Mouse (Mus musculus) granulocyte monocyte progenitor cell, adult 5-6 weeks (primary cell): ENCODE results near the gene Cep83. TPM values are rescaled to one million over a fixed set of nuclear protein-coding genes. Genes with fewer than 3 reads are reported as not detected.

Experiments
- ATAC-seq: replicated peaks from 2 replicates; pipeline ENCODE4 v1.8.0; 2016; ENCODE audit warnings: mild to moderate bottlenecking, moderate TSS enrichment, inconsistent platforms; ENCODE audit not compliant: poor library complexity, severe bottlenecking
- total RNA-seq, 2 experiments: library from RNA; stranded (forward) in 1 of 2; stranded (reverse) in 1 of 2; fragments of 200-712, 200-1000 nt in 1 of 2; fragments of >200 nt in 1 of 2; fragmentation: Nextera tagmentation in 1 of 2; gene quantifications; 2 replicates each; pipeline ENCODE4 v1.2.3; 2014 to 2017

Gene Cep83
- total RNA-seq, 2 experiments from 2014 or later: 56.5 to 81.0 TPM

- ATAC-seq: no peak; the same call in 1 of the 2 replicates
Measured at GRCm38 (mm10) chr10:94771496-94771895, 83.0 kb downstream of the Cep83 start.

GRCm38 (mm10) chr10:94777576-94777975 is 89.1 kb downstream of the Cep83 start:
- no peak for ATAC-seq

- ATAC-seq: no peak
Measured at GRCm38 (mm10) chr10:94779319-94779718, 90.9 kb downstream of the Cep83 start.

- no peak for ATAC-seq
Measured at GRCm38 (mm10) chr10:94780618-94781262, 92.3 kb downstream of the Cep83 start.

GRCm38 (mm10) chr10:94789205-94789604 is 100.8 kb downstream of the Cep83 start:
- ATAC-seq: no peak

- peak; percentile 61 for ATAC-seq
Measured at GRCm38 (mm10) chr10:94793914-94794313, 105.5 kb downstream of the Cep83 start.

- ATAC-seq: peak; percentile 58
Measured at GRCm38 (mm10) chr10:94794666-94795244, 106.3 kb downstream of the Cep83 start.

GRCm38 (mm10) chr10:94798128-94798527 is 109.7 kb downstream of the Cep83 start:
- no peak for ATAC-seq

- ATAC-seq: no peak
Measured at GRCm38 (mm10) chr10:94799485-94800239, 111.2 kb downstream of the Cep83 start.

GRCm38 (mm10) chr10:94800677-94801354 is 112.4 kb downstream of the Cep83 start:
- peak; percentile 9; the same call in 1 of the 2 replicates for ATAC-seq

- no peak for ATAC-seq
Measured at GRCm38 (mm10) chr10:94804029-94804908, 115.8 kb downstream of the Cep83 start.

- no peak for ATAC-seq
Measured at GRCm38 (mm10) chr10:94804909-94805220, 116.4 kb downstream of the Cep83 start.

GRCm38 (mm10) chr10:94807323-94807722 is 118.9 kb downstream of the Cep83 start:
- ATAC-seq: no peak; the same call in 1 of the 2 replicates

- ATAC-seq: no peak
Measured at GRCm38 (mm10) chr10:94808275-94808674, 119.8 kb downstream of the Cep83 start.

- no peak for ATAC-seq
Measured at GRCm38 (mm10) chr10:94809946-94810472, 121.6 kb downstream of the Cep83 start.

- ATAC-seq: no peak
Measured at GRCm38 (mm10) chr10:94811907-94812851, 123.7 kb downstream of the Cep83 start.

GRCm38 (mm10) chr10:94818127-94818526 is 129.7 kb downstream of the Cep83 start:
- no peak for ATAC-seq

- no peak for ATAC-seq
Measured at GRCm38 (mm10) chr10:94818781-94819665, 130.6 kb downstream of the Cep83 start.
